Mouse (Mus musculus) stomach, postnatal 0 days (tissue): ENCODE results near the gene Nectin1. TPM values are rescaled to one million over a fixed set of nuclear protein-coding genes. Genes with fewer than 3 reads are reported as not detected.

Experiments
- ATAC-seq: fragments of 200-750 bp; cut with Nextera tagmentation; 2 replicates; pipeline ENCODE4 v1.8.0; 2017; ENCODE audit not compliant: low FRiP score, low TSS enrichment
- DNase-seq: peaks from one replicate; pipeline ENCODE4 v3.0.0-alpha.2; 2016; ENCODE audit warnings: low spot score
- H3K27ac ChIP-seq: fragments of 300-500 bp; sonication (generic); replicated peaks from 2 replicates; pipeline ENCODE4 v1.5.1; 2014; ENCODE audit warnings: mild to moderate bottlenecking, control low read depth
- H3K27me3 ChIP-seq: fragments of 300-500 bp; sonication (generic); 2 replicates; pipeline ENCODE4 v1.6.1; 2014; ENCODE audit warnings: low read length; ENCODE audit not compliant: control insufficient read depth, insufficient read depth
- H3K36me3 ChIP-seq: fragments of 300-500 bp; sonication (generic); 2 replicates; pipeline ENCODE4 v1.6.1; 2014; ENCODE audit warnings: low read length, mixed read lengths; ENCODE audit not compliant: control insufficient read depth, insufficient read depth
- H3K4me1 ChIP-seq: fragments of 300-500 bp; sonication (generic); replicated peaks from 2 replicates; pipeline ENCODE4 v1.6.1; 2014; ENCODE audit warnings: antibody characterized with exemption; ENCODE audit not compliant: control insufficient read depth, insufficient read depth
- H3K4me2 ChIP-seq: fragments of 300-500 bp; sonication (generic); replicated peaks from 2 replicates; pipeline ENCODE4 v1.6.1; 2014; ENCODE audit warnings: low read depth, mild to moderate bottlenecking, control low read depth, moderate library complexity
- H3K4me3 ChIP-seq: fragments of 300-500 bp; sonication (generic); 2 replicates; pipeline ENCODE4 v1.5.1; 2014; ENCODE audit warnings: low read depth, low read length, control low read depth
- H3K9ac ChIP-seq: fragments of 300-500 bp; sonication (generic); 2 replicates; pipeline ENCODE4 v1.6.1; 2014; ENCODE audit warnings: mild to moderate bottlenecking, low read length, control low read depth, mixed read lengths
- H3K9me3 ChIP-seq: fragments of 300-500 bp; sonication (generic); 2 replicates; pipeline ENCODE4 v1.6.1; 2016; ENCODE audit warnings: low read length; ENCODE audit not compliant: control insufficient read depth
- CTCF ChIP-seq: IDR thresholded peaks from 2 replicates; pipeline ENCODE4 v1.5.1; 2016; ENCODE audit warnings: antibody characterized with exemption, low read depth, mild to moderate bottlenecking, moderate library complexity
- EP300 ChIP-seq: optimal IDR thresholded peaks from 2 replicates; pipeline ENCODE3; 2016; ENCODE audit warnings: antibody characterized with exemption
- WGBS: fragments of 180-500 bp; shearing (Covaris S2); extraction: QIAGEN DNeasy Blood & Tissue Kit; methylation state at CpG from one replicate; pipeline ENCODE4 v1.1.7; 2014; 5-methylcytosine and 5-hydroxymethylcytosine counted together
- polyA plus RNA-seq: library from polyadenylated mRNA; unstranded; fragments of >200 nt; fragmentation: Nextera tagmentation; extraction: Ambion mirVana; gene quantifications from 2 replicates; pipeline ENCODE4 v1.2.1, GENCODE M21; 2015

The Nectin1 gene
- polyA plus RNA-seq, 1 experiment from 2014 or later, result 5.9 TPM

DNA sequence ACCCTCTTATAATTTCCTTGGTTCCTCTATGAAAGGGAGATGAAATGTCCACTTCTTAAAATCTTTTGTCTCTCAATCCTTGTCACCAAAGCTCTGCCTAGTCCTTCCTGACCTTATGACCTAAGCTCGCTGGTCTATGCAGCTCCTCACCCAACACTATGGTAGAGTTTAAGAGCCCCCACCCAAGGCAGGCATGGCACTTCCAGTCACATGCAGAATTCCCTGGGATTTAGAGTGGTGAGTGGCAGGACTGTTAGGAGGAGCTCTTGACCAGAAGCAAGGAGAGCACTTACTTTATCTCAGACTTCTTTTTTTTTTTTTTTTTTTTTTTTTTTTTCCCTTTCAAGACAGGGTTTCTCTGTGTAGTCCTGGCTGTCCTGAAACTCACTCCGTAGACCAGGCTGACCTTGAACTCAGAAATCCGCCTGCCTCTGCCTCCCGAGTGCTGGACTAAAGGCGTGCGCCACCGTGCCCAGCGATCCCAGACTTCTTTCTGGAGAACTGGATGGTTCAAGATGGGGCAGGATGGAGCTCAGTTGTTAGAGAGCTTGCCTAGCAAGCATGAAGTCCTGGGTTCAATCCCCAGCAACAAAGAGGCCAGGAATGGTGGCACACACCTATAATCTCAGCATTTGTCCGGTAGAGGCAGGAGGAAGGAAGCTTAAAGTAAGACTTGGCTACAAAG is 7.6 kb upstream of the Nectin1 start:
- H3K9me3 ChIP-seq, result no peaks in the 10 kb centered on the region
- H3K27me3 ChIP-seq, result no peaks in the 10 kb centered on the region
- WGBS, result 90% methylated on average over 9 of the region's 9 CpGs
- H3K4me2 ChIP-seq, result no peak overlapping the region
- peaks cover 2% of the 10 kb centered on the region; the same call in 1 of the 2 replicates for H3K4me1 ChIP-seq
- no peaks in the 10 kb centered on the region for H3K36me3 ChIP-seq
- no peak overlapping the region for H3K27ac ChIP-seq
- ATAC-seq, result no peak
- TF ChIP-seq EP300 (no peak), CTCF (no peak)
- H3K9ac ChIP-seq, result no peak overlapping the region
- H3K4me3 ChIP-seq, result no peak overlapping the region
- no peak for DNase-seq

DNA sequence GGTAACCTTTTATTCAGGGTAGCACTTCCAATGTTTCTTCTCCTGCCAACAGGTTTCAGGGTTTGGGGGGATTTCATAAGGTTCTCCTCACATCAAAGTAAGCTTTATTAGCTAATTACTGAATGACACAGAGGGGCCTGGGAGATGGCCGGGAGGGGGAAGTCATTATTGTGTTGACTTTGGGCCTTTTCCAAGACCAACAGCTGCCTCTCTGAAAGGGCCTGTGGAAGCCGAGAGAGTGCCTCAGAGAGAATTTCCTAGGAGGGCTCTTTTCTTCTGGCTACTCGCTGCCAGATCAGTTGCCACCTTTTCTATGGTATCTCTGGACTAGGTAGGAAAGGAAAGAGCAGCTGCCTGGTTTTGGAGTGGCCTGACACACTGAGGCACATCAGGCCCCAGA is 6.5 kb upstream of the Nectin1 start:
- WGBS, result 11% methylated on average over 3 of the region's 3 CpGs
- Histone ChIP-seq H3K27me3 (no peaks in the 10 kb centered on the region), H3K27ac (0 out of 2 replicates have a peak overlapping the region, but pooled peaks have one; percentile 1), H3K4me1 (peaks cover 2% of the 10 kb centered on the region; the same call in 1 of the 2 replicates), H3K9ac (no peak overlapping the region), H3K36me3 (no peaks in the 10 kb centered on the region), H3K9me3 (no peaks in the 10 kb centered on the region), H3K4me3 (no peak overlapping the region), H3K4me2 (no peak overlapping the region; the same call in 1 of the 2 replicates)
- ATAC-seq (0 out of 2 replicates have a peak, but pooled peaks have one; percentile 19), DNase-seq (no peak)
- TF ChIP-seq EP300 (no peak), CTCF (no peak)

DNA sequence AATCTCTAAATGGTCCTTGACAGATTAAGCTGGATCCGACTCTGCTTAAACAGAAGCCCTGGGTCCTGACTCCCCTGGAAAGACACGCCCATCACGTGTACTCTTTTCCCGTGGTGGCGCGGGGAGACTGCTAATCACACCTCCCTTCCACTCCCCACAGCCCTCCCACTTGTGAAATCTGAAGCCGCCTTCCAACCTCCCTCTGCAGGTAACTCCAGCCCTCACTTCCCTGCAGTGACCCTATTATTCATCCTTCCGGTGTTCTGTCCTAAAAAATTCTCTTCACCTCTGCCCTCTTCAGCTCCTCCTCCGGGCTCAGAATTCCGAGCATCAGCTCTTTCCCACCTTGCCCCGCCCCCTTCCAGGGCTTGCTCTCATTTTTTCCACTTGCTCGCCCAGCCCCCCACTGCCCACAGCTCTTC is 5.9 kb upstream of the Nectin1 start:
- Histone ChIP-seq H3K36me3 (no peaks in the 10 kb centered on the region), H3K27ac (no peak overlapping the region), H3K4me2 (no peak overlapping the region; the same call in 1 of the 2 replicates), H3K4me1 (peaks cover 2% of the 10 kb centered on the region; the same call in 1 of the 2 replicates), H3K27me3 (no peaks in the 10 kb centered on the region), H3K9ac (no peak overlapping the region), H3K4me3 (no peak overlapping the region), H3K9me3 (no peaks in the 10 kb centered on the region)
- DNase-seq (peak; percentile 79), ATAC-seq (peak; percentile 66)
- WGBS, result 2% methylated on average over 12 of the region's 12 CpGs
- no peak for TF ChIP-seq CTCF
- no peak for TF ChIP-seq EP300

DNA sequence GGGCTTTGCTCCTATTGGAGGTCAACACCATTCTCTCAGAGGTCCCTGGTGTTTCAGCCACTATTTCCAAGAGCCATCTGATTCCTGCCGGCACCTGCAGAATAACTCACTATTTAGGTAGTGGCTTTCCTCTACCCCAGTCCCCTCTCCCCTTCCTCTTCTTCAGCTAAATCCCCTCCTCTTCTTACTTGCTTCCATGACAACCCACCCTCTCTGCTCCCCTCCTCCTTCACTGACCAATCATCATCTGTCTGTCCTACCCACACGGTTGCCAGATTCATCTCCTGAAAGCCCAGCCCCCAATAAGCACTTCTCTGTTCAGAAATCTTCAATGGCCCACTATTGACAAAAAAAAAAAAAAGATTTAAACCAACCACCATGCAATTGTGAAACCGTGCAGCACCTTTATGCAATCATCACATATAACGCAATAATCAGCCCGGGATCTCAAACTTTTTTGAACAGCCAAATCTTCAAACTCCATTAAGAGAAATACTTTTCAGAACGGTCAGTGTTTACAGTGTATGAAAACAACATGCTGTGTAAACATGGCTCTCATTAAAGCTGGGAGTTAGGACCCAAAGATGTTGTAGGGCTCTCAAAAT is 5.2 kb upstream of the Nectin1 start:
- Histone ChIP-seq H3K27ac (no peak overlapping the region), H3K9ac (no peak overlapping the region), H3K4me1 (peaks cover 2% of the 10 kb centered on the region; the same call in 1 of the 2 replicates), H3K36me3 (no peaks in the 10 kb centered on the region), H3K9me3 (no peaks in the 10 kb centered on the region), H3K4me3 (no peak overlapping the region), H3K4me2 (no peak overlapping the region), H3K27me3 (no peaks in the 10 kb centered on the region)
- TF ChIP-seq CTCF, result no peak
- TF ChIP-seq EP300, result no peak
- ATAC-seq, result no peak
- DNase-seq, result no peak
- WGBS, result 32% methylated on average over 6 of the region's 6 CpGs

DNA sequence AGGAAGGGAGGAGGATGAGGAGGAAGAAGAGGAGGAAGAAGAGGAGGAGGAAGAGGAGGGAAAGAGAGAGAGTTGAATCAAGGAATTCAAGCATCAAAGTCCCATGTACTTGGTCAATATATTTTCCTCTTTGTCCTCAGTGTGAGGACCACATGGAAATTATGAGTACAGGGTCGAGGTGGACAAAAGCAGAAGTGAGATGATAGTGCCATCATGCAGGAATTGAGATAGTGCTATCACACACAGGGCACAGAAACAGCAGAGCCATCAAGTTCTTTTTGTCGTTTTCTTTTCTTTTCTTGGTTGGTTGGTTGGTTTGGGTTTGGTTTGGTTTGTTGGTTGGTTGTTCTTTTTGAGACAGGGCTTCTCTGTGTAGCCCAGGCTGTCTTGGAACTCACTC is 2.5 kb upstream of the Nectin1 start:
- Histone ChIP-seq H3K4me1 (peaks cover 2% of the 10 kb centered on the region; the same call in 1 of the 2 replicates), H3K9me3 (no peaks in the 10 kb centered on the region)
- no peak for ATAC-seq

DNA sequence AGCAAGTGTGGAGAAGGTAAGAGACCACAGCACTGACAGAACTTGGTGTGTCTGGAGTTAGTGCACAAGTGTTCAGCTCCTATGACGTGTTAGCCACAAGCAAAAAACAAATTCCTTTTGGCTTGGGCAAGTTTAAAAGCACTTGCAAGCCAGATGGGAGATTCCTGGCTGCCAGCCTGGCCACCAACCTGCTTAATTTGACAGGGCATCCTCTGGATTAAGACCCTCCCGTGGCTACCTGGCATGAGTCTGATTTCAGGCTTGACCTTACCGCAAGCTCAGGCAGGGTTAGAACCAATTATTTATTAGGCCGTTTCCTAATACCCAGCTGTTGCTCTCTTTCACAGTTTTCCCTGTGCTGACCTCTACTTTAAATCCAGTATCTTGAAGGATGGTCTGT is 1.7 kb upstream of the Nectin1 start:
- ATAC-seq (no peak), DNase-seq (no peak)
- no peaks in the 10 kb centered on the region for H3K36me3 ChIP-seq
- no peak overlapping the region for H3K4me2 ChIP-seq
- TF ChIP-seq CTCF (no peak), EP300 (no peak)
- H3K9me3 ChIP-seq, result no peaks in the 10 kb centered on the region
- H3K4me3 ChIP-seq, result no peak overlapping the region
- WGBS, result 73% methylated on average over 4 of the region's 4 CpGs
- H3K27ac ChIP-seq, result no peak overlapping the region; the same call in 1 of the 2 replicates
- H3K9ac ChIP-seq, result no peak overlapping the region
- H3K4me1 ChIP-seq, result peaks cover 2% of the 10 kb centered on the region; the same call in 1 of the 2 replicates
- no peaks in the 10 kb centered on the region for H3K27me3 ChIP-seq

More for the DNA sequence above, 2.5 kb upstream of the Nectin1 start:
- Histone ChIP-seq H3K4me2 (no peak overlapping the region), H3K27me3 (no peaks in the 10 kb centered on the region), H3K36me3 (no peaks in the 10 kb centered on the region), H3K27ac (no peak overlapping the region), H3K4me3 (no peak overlapping the region), H3K9ac (no peak overlapping the region)
- WGBS, result 78% methylated on average over 2 of the region's 2 CpGs
- TF ChIP-seq CTCF (no peak), EP300 (no peak)
- DNase-seq, result no peak
